Mouse (Mus musculus) heart, postnatal 0 days (tissue): ENCODE results near the gene Six5.

ENCODE experiments used
- CTCF ChIP-seq: IDR thresholded peaks from 2 replicates; pipeline ENCODE4 v1.5.1; 2016; ENCODE audit warnings: antibody characterized with exemption, control low read depth, low read depth
- EP300 ChIP-seq: IDR thresholded peaks from 2 replicates; pipeline ENCODE4 v1.6.1; 2016; ENCODE audit warnings: antibody characterized with exemption, low read depth

DNA sequence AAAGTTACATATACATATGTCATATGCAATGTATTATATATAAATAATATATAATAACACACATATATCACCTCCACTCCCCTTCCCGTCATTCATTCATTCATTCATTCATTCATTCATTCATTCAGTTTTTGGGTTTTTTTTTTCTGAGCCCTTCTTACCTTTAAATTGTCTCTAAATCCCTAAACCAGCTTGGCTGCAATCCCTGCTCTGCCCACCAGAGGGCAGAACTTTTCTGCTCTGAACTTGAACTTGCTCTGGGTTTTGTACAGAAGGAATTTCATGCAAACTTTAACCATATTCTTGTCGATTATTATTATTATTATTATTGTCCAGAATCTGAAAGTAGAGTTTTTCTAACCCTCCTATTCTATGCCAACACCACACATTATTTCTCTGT, 25.7 kb upstream of the Six5 start:
- peak; percentile 80 for TF ChIP-seq CTCF
- TF ChIP-seq EP300 = no peak
